Mouse (Mus musculus) neural tube, embryonic 14.5 days (tissue): ENCODE results near the gene Bcl2. TPM values are rescaled to one million over a fixed set of nuclear protein-coding genes. Genes with fewer than 3 reads are reported as not detected.

ENCODE experiments used
- ATAC-seq: fragments of 200-750 bp; cut with Nextera tagmentation; 2 replicates; pipeline ENCODE4 v1.8.0; 2017; ENCODE audit warnings: low read depth, mild to moderate bottlenecking, moderate TSS enrichment, moderate library complexity
- H3K27ac ChIP-seq: fragments of 300-500 bp; sonication (generic); 2 replicates; pipeline ENCODE4 v1.5.1; 2014; ENCODE audit warnings: low read depth, mild to moderate bottlenecking, control low read depth, low read length, moderate library complexity, mixed read lengths
- H3K27me3 ChIP-seq: fragments of 300-500 bp; sonication (generic); 2 replicates; pipeline ENCODE4 v1.6.1; 2014; ENCODE audit warnings: low read length; ENCODE audit not compliant: control insufficient read depth, insufficient read depth
- H3K36me3 ChIP-seq: fragments of 300-500 bp; sonication (generic); 2 replicates; pipeline ENCODE4 v1.6.1; 2014; ENCODE audit warnings: low read length, mixed read lengths; ENCODE audit not compliant: control insufficient read depth, insufficient read depth
- H3K4me1 ChIP-seq: fragments of 300-500 bp; sonication (generic); 2 replicates; pipeline ENCODE4 v1.6.1; 2014; ENCODE audit warnings: low read length; ENCODE audit not compliant: control insufficient read depth, insufficient read depth
- H3K4me2 ChIP-seq: fragments of 300-500 bp; sonication (generic); 2 replicates; pipeline ENCODE4 v1.6.1; 2014; ENCODE audit warnings: mild to moderate bottlenecking, low read depth, low read length, control low read depth
- H3K4me3 ChIP-seq: fragments of 300-500 bp; sonication (generic); 2 replicates; pipeline ENCODE4 v1.5.1; 2014; ENCODE audit warnings: low read depth, low read length, control low read depth, mixed read lengths
- H3K9ac ChIP-seq: fragments of 300-500 bp; sonication (generic); replicated peaks from 2 replicates; pipeline ENCODE4 v1.6.1; 2014; ENCODE audit warnings: low read depth, mild to moderate bottlenecking, control low read depth, low read length, mixed read lengths
- H3K9me3 ChIP-seq: fragments of 300-500 bp; sonication (generic); 2 replicates; pipeline ENCODE4 v1.6.1; 2016; ENCODE audit warnings: low read length; ENCODE audit not compliant: control insufficient read depth
- WGBS: fragments of 180-500 bp; shearing (Covaris S2); extraction: QIAGEN DNeasy Blood & Tissue Kit; methylation state at CpG from one replicate; pipeline ENCODE4 v1.1.7; 2014; 5-methylcytosine and 5-hydroxymethylcytosine counted together
- polyA plus RNA-seq: library from polyadenylated mRNA; unstranded; fragments of >200 nt; fragmentation: Nextera tagmentation; extraction: Ambion mirVana; gene quantifications from 2 replicates; pipeline ENCODE4 v1.2.1, GENCODE M21; 2014

The Bcl2 gene
- polyA plus RNA-seq, 1 experiment from 2014 or later: 14.2 TPM

DNA sequence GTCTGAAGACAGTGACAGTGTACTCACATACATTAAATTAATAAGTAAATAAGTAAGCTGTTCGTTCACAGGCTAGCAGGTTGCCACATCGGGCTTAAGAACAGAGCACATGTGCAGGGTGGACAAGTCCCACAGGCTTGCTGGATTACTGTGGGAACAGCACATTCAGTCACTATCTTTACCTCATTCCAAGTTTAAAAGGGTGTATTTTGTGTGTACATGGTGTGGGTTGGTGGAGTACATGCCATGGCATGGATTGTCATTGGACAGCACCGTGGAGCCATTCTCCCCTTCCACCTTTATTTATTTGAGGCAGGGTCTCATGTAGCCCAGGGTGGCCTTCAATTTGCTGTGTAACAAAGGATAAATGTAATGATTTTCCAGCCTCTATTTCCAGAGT is 2.1 kb upstream of the Bcl2 start:
- H3K36me3 ChIP-seq: no peaks in the 10 kb centered on the region
- H3K4me3 ChIP-seq: no peak overlapping the region
- no peaks in the 10 kb centered on the region for H3K27me3 ChIP-seq
- H3K4me1 ChIP-seq: peaks cover 13% of the 10 kb centered on the region
- no peak for ATAC-seq
- H3K9ac ChIP-seq: no peak overlapping the region
- H3K27ac ChIP-seq: no peak overlapping the region
- 89% methylated on average over 3 of the region's 3 CpGs for WGBS
- no peaks in the 10 kb centered on the region for H3K9me3 ChIP-seq
- no peak overlapping the region for H3K4me2 ChIP-seq

DNA sequence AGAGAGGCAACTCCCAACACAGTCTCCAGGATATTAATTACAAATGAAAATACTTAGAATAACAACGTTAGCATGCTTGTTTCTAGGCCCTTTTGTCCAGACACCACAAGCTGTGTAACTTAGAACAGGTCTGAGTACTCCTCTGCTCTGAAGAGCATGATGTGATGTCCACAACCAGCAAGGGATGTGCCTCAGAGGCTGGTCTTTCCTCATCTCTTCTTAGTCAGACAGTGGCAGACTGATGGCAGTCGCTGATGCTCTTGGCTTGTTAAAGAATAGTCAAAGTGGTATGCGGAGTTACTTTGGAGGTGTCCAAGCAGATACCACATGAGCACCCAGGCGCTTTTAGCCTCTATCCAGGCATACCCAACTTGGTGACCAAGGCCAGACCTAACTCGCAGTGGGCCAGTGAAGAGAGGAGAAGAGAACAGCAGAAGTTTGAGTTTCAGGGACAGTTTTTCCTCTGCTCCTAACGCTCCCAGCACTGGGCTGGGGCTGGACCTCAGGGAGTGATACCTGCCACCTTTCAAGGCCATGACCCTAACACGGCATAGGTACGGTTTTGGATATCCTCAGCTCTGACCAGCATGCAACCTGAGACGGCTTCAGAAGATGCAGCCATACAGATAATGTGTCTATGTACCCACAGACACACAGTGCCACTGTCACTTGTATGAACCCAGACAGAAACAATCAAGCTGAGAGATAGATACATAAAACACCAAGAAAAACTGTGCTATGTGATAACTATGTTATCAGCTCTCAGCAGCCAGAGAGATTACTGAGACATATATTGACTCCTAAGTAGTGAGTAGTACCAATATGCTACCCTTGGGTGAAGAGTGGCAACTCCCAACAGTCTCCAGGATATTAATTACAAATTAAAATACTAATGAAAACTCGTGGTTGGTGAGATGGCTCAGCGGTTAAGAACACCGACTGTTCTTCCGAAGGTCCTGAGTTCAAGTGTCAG is 1.3 kb upstream of the Bcl2 start:
- Histone ChIP-seq H3K27ac (no peak overlapping the region), H3K4me1 (peaks cover 13% of the 10 kb centered on the region), H3K4me3 (no peak overlapping the region), H3K4me2 (peak overlapping the region; percentile 90; the same call in 1 of the 2 replicates), H3K36me3 (no peaks in the 10 kb centered on the region), H3K9ac (no peak overlapping the region), H3K27me3 (no peaks in the 10 kb centered on the region), H3K9me3 (no peaks in the 10 kb centered on the region)
- ATAC-seq: no peak
- WGBS: 87% methylated on average over 13 of the region's 13 CpGs

DNA sequence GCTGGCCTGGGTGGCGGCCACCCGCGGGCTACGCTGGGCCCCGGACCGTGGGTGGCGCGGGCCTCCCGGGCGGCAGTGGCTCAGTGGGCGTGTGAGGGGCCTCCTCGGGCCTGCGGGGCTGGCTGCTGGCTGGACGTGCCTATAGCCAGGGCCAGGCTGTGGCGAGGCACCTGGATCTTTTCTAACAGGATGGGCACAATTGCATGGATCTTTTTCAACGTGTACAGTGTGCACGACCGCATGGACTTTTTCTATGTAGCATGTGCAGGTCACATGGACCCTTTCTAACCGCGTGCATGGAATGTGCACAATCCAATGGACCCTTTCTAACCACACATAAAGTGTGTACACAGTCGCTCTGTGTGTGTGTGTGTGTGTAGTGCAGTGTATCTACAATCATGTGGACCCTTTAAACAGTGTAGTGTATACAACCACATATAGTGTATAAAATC is 482 bp upstream of the Bcl2 start:
- Histone ChIP-seq H3K27me3 (no peaks in the 10 kb centered on the region), H3K9ac (peak overlapping the region; percentile 92), H3K9me3 (no peaks in the 10 kb centered on the region), H3K4me1 (peaks cover 13% of the 10 kb centered on the region), H3K4me3 (peak overlapping the region; percentile 76), H3K27ac (peak overlapping the region; percentile 90), H3K36me3 (no peaks in the 10 kb centered on the region), H3K4me2 (peak overlapping the region; percentile 90)
- peak; percentile 66 for ATAC-seq
- WGBS: 3% methylated on average over 21 of the region's 21 CpGs

DNA sequence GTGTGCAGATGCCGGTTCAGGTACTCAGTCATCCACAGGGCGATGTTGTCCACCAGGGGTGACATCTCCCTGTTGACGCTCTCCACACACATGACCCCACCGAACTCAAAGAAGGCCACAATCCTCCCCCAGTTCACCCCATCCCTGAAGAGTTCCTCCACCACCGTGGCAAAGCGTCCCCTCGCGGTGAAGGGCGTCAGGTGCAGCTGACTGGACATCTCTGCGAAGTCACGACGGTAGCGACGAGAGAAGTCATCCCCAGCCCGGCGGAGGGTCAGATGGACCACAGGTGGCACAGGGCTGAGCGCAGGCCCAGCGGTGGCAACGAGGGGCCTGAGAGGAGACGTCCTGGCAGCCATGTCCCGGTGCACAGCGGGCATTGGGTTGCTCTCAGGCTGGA is 1.7 kb downstream of the Bcl2 start:
- peak overlapping the region; percentile 90 for H3K4me2 ChIP-seq
- peak overlapping the region; percentile 76 for H3K4me3 ChIP-seq
- peak; percentile 7; the same call in 1 of the 2 replicates for ATAC-seq
- no peaks in the 10 kb centered on the region for H3K36me3 ChIP-seq
- WGBS: 9% methylated on average over 21 of the region's 22 CpGs
- H3K27ac ChIP-seq: no peak overlapping the region
- no peaks in the 10 kb centered on the region for H3K27me3 ChIP-seq
- peak overlapping the region; percentile 65 for H3K9ac ChIP-seq
- peaks cover 13% of the 10 kb centered on the region for H3K4me1 ChIP-seq
- no peaks in the 10 kb centered on the region for H3K9me3 ChIP-seq

DNA sequence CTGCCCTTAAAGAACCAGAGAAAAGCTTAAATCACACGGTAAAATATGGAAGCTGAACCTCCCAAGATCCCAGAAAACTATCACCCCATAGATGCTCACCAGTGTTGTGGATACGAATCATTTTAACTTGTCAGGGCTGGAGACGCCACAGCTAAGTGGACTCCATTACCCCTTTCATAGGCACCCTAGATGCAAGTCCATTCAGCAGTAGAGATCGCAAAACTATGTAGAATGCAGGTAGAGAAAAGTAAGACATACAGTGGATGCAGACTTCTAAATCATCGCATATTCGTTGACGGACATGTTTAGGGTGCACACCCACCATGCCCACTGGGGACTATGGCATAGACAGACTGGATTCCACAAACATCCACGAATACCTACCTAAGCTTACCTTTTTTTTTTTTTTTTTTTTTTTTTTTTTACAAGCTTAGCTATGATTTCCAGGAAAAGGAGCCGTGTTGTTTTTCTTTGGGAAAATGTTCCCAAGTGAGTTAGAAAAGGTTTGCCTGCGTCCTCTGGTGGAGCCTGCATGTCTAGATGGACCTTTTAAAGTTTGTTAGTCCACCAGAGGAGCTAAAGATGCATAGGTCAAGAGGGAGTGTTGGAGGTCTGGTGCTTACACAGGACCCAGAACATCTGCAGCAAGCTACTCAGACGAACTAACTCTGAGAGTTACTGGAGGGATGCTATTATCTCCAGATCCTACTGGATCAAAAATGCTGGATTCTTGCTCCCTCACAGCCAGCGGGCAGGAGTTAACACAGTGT is 2.5 kb downstream of the Bcl2 start:
- Histone ChIP-seq H3K4me1 (peaks cover 13% of the 10 kb centered on the region), H3K9me3 (no peaks in the 10 kb centered on the region), H3K9ac (no peak overlapping the region), H3K4me2 (peak overlapping the region; percentile 90), H3K27ac (no peak overlapping the region), H3K36me3 (no peaks in the 10 kb centered on the region), H3K27me3 (no peaks in the 10 kb centered on the region), H3K4me3 (peak overlapping the region; percentile 76)
- no peak for ATAC-seq
- 70% methylated on average over 12 of the region's 12 CpGs for WGBS

DNA sequence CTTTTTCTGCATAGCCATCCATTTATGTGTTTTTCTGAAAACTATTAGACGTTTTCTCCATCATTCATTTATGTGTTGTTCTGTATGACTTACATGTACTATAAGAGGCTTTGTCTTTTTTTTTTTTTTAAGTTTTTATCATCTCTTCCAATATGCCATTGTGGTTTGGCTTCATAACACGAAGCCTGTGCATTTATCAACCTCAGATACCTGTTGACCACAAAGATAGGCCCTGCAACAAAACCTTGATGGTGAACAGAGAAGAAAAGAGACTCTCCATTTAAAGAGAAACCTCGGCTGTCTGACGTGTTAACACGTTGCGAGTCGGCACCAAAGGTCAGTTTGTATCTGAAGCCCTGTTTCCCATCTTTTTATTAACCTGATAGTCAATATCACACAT is 3.9 kb downstream of the Bcl2 start:
- Histone ChIP-seq H3K4me1 (peaks cover 13% of the 10 kb centered on the region), H3K27ac (no peak overlapping the region), H3K9ac (no peak overlapping the region), H3K27me3 (no peaks in the 10 kb centered on the region), H3K36me3 (no peaks in the 10 kb centered on the region), H3K9me3 (no peaks in the 10 kb centered on the region), H3K4me3 (0 out of 2 replicates have a peak overlapping the region, but pooled peaks have one; percentile 9), H3K4me2 (peak overlapping the region; percentile 90)
- ATAC-seq: no peak
- WGBS: 88% methylated on average over 7 of the region's 7 CpGs

DNA sequence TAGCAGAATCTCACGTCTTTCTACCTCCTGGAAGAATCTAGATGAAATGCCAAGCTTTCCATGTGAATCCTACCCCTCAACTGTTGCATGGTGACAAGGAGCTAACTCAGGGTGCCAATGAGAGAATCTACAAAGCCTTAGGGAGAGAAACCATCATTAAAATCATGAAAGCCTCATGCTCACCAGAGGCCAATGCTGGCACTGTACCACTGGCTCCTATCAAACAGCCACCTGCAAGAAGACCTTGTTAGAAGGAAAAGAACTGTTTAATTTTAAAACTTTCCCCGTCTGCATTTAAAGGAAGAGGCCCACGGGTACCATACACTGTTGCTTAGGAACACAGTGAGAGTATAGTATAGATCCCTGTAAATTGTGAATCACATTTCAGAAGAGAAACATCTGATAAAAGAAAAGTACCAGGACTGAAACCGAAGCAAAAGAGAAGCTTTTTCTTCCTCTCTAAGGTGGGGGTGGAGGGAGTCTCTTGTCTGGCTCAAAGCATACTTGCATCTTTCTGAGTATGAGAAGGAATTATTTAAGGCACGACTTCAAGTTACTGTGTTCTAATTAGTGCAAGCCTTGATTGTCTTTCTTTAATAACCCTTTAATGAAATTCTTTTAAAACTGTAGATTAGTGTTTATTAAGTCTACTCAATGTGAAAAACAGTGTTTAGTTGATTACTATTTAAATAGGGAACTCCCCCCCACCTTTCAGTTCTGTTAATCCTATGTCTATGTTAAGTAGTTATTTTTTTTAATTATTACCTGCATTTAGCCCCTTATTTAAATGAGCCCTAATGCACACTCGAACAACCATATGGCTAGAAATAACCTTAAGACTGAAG is 6.8 kb downstream of the Bcl2 start:
- 71% methylated on average over 6 of the region's 6 CpGs for WGBS
- Histone ChIP-seq H3K9me3 (no peaks in the 10 kb centered on the region), H3K27ac (no peak overlapping the region), H3K9ac (no peak overlapping the region), H3K4me3 (no peak overlapping the region), H3K36me3 (no peaks in the 10 kb centered on the region), H3K4me1 (peaks cover 6% of the 10 kb centered on the region), H3K4me2 (no peak overlapping the region), H3K27me3 (no peaks in the 10 kb centered on the region)
- no peak for ATAC-seq

DNA sequence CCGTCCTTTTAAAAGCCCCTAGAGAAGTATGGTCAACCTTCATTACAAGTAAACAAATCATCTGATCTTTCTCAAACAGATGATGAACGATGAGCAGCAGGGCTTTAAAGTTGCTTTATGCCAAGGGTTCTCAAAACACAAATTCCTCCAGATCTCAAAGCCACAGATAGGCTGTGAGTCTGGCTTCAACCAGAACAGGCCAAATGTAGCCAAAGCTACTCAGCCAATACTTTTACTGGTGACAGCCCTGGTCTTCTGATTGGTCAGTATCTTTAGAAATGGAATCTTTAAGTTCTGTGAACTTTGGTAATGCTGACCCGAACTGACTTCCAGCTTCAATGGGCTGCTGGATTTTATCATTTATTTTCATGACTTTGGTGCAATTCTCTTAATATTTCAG is 10.9 kb downstream of the Bcl2 start:
- no peak overlapping the region for H3K9ac ChIP-seq
- H3K36me3 ChIP-seq: no peaks in the 10 kb centered on the region
- H3K4me3 ChIP-seq: no peak overlapping the region
- no peak for ATAC-seq
- no peaks in the 10 kb centered on the region for H3K9me3 ChIP-seq
- no peaks in the 10 kb centered on the region for H3K4me1 ChIP-seq
- no peaks in the 10 kb centered on the region for H3K27me3 ChIP-seq
- H3K4me2 ChIP-seq: no peak overlapping the region
- H3K27ac ChIP-seq: no peak overlapping the region
- 66% methylated on average over 3 of the region's 3 CpGs for WGBS
